26 mouse cellular contexts compared by ENCODE assay signal in the genomic region with DNA sequence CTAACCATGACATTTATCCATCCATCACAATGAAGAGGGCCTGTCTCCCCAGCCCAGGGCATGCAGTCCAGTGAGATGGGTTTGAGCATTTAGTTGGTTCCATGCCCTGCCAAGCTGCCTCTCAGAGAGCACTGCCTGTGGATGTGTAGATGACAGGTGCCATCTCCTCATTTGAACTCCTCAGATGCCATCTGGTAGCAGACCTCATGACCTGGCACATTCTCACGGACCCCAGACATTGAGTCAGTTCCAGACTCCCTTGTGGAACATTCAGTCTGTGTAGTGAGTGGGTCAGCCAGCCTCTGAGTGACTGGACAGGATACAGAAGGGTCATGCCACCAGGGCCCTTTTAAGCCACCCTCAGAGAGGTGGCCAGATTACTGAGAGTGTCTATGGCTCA. TPM values are rescaled to one million over a fixed set of nuclear protein-coding genes. Genes with fewer than 3 reads are reported as not detected.
DNase-seq lines count a peak whose midpoint lies in the region; ATAC-seq lines count a peak whose summit lies in the region.
"Had no signal": no experiment of that assay in that cellular context is flagged by ENCODE, and none has a peak within 500 bp of the region (broad histone marks: within the 10 kb centered on the region; RNA-seq: fewer than 3 reads in every experiment).

No protein-coding gene starts in this region.

- H3K4me1 ChIP-seq in heart, embryonic 12.5 days (replicated peaks), result no peaks in the 10 kb centered on the region
- H3K4me1 ChIP-seq: embryonic facial prominence, embryonic 10.5 days; embryonic facial prominence, embryonic 13.5 days; forebrain, embryonic 12.5 days; forebrain, embryonic 15.5 days; heart, embryonic 13.5 days; hindbrain, embryonic 12.5 days; hindbrain, embryonic 15.5 days had no signal

- intact Hi-C loops in heart, postnatal 10 days (cut with DNase I), result no loop called here

- H3K27ac ChIP-seq in heart, embryonic 12.5 days (ENCODE audit: poor library complexity, severe bottlenecking), result no peak overlapping the region
- H3K27ac ChIP-seq: embryonic facial prominence, embryonic 10.5 days; embryonic facial prominence, embryonic 13.5 days; forebrain, embryonic 12.5 days; forebrain, embryonic 15.5 days; heart, embryonic 13.5 days; hindbrain, embryonic 12.5 days; hindbrain, embryonic 15.5 days had no signal

- no peaks in the 10 kb centered on the region for H3K36me3 ChIP-seq in heart, embryonic 12.5 days
- H3K36me3 ChIP-seq: embryonic facial prominence, embryonic 10.5 days; embryonic facial prominence, embryonic 13.5 days; forebrain, embryonic 12.5 days; forebrain, embryonic 15.5 days; heart, embryonic 13.5 days; hindbrain, embryonic 12.5 days; hindbrain, embryonic 15.5 days had no signal

- 0 out of 2 replicates have a peak, but pooled peaks have one; percentile 11 for ATAC-seq in heart, embryonic 12.5 days (ENCODE audit: insufficient number of reproducible peaks, low FRiP score)
- ATAC-seq: activated CD4-positive, CD25-positive, alpha-beta regulatory T cell, adult 4 months; forebrain, embryonic 15.5 days; intestine, postnatal 0 days had no signal

- no peak overlapping the region for H3K4me2 ChIP-seq in heart, embryonic 12.5 days
- H3K4me2 ChIP-seq: embryonic facial prominence, embryonic 13.5 days; forebrain, embryonic 12.5 days; forebrain, embryonic 15.5 days; heart, embryonic 13.5 days; hindbrain, embryonic 12.5 days; hindbrain, embryonic 15.5 days had no signal

- no peaks in the 10 kb centered on the region for H3K9me3 ChIP-seq in heart, embryonic 12.5 days (replicated peaks)
- H3K9me3 ChIP-seq: embryonic facial prominence, embryonic 10.5 days; embryonic facial prominence, embryonic 13.5 days; forebrain, embryonic 12.5 days; forebrain, embryonic 15.5 days; heart, embryonic 13.5 days; hindbrain, embryonic 12.5 days; hindbrain, embryonic 15.5 days had no signal

- H3K9ac ChIP-seq in heart, embryonic 12.5 days, result no peak overlapping the region
- H3K9ac ChIP-seq: embryonic facial prominence, embryonic 13.5 days; forebrain, embryonic 12.5 days; forebrain, embryonic 15.5 days; heart, embryonic 13.5 days; hindbrain, embryonic 12.5 days; hindbrain, embryonic 15.5 days had no signal

- peak; percentile 20 for DNase-seq in cerebellum, adult 9-11 months
- DNase-seq in cerebellum, adult 18-20 months, result no peak
- DNase-seq in heart, postnatal 10 days, result no peak
- peak; percentile 28 to 47 for DNase-seq in cerebellum, postnatal 25 days
- DNase-seq in B cell, adult 2 months, result no peak
- DNase-seq: adrenal gland, adult 8-10 months; adrenal gland, postnatal 25 days; embryo, embryonic 11 days; gastrocnemius, postnatal 25 days; heart, adult 18-20 months; kidney, adult 2 months had no signal

- WGBS in heart, embryonic 12.5 days, result 48% methylated on average over 1 of the region's 1 CpGs

- no peak overlapping the region for H3K4me3 ChIP-seq in heart, embryonic 12.5 days
- H3K4me3 ChIP-seq: embryonic facial prominence, embryonic 10.5 days; embryonic facial prominence, embryonic 13.5 days; erythroblast, embryonic 14.5 days; forebrain, embryonic 12.5 days; forebrain, embryonic 15.5 days; heart, embryonic 13.5 days; hindbrain, embryonic 12.5 days; hindbrain, embryonic 15.5 days had no signal

- peaks cover 12% of the 10 kb centered on the region; the same call in 1 of the 2 replicates for H3K27me3 ChIP-seq in heart, embryonic 12.5 days (replicated peaks)
- H3K27me3 ChIP-seq: embryonic facial prominence, embryonic 13.5 days; forebrain, embryonic 12.5 days; forebrain, embryonic 15.5 days; hindbrain, embryonic 12.5 days; hindbrain, embryonic 15.5 days had no signal

RNA-seq across cellular contexts. Expression of gene Chat, which starts 11.8 kb away (rescaled TPM):
- polyA plus RNA-seq in heart, embryonic 12.5 days (2016; fragmentation: Nextera tagmentation; extraction: Ambion mirVana), result not detected in 2 replicates
- total RNA-seq in heart, postnatal 10 days (2021), result not detected
- total RNA-seq: adrenal gland, adult 8-10 months; adrenal gland, postnatal 25 days; gastrocnemius, adult 8-10 months; gastrocnemius, postnatal 25 days; heart, adult 18-20 months; heart, postnatal 25 days; hematopoietic stem cell, adult 5-6 weeks had no signal
- polyA plus RNA-seq: activated CD4-positive, CD25-positive, alpha-beta regulatory T cell, adult 4 months; erythroblast, embryonic 14.5 days; gonadal fat pad, adult 2 months; kidney, adult 2 months had no signal

RNA-seq across cellular contexts. Expression of gene Slc18a3, which starts 12.9 kb away (rescaled TPM):
- polyA plus RNA-seq in heart, embryonic 12.5 days (2016; fragmentation: Nextera tagmentation; extraction: Ambion mirVana), result 0.15 TPM in 2 replicates
- not detected for total RNA-seq in heart, postnatal 10 days (2021)
- total RNA-seq: adrenal gland, adult 8-10 months; adrenal gland, postnatal 25 days; gastrocnemius, adult 8-10 months; gastrocnemius, postnatal 25 days; heart, adult 18-20 months; heart, postnatal 25 days; hematopoietic stem cell, adult 5-6 weeks had no signal
- polyA plus RNA-seq: activated CD4-positive, CD25-positive, alpha-beta regulatory T cell, adult 4 months; erythroblast, embryonic 14.5 days; gonadal fat pad, adult 2 months; kidney, adult 2 months had no signal

RNA-seq across cellular contexts. Expression of gene Ercc6, which starts 35.7 kb away (rescaled TPM):
- polyA plus RNA-seq in heart, embryonic 12.5 days (2016; fragmentation: Nextera tagmentation; extraction: Ambion mirVana), result 15.1 and 19.6 TPM in 2 replicates
- 1 to 10 TPM; 7.0 to 7.3 TPM for total RNA-seq in heart, postnatal 10 days (2021)

Comparison
In these comparisons a context has a peak if more than half of its experiments do, and no peak if none do; other contexts are left out.
1. DNase-seq: peak in cerebellum, adult 9-11 months (single experiment) and cerebellum, postnatal 25 days (2 of 2); none in cerebellum, adult 18-20 months (0 of 2), heart, postnatal 10 days (0 of 2) and B cell, adult 2 months (0 of 2).